Mouse (Mus musculus) natural killer cell, adult 2 months (primary cell): ENCODE data around the gene Grin1.
"Not testable (repeated sequence)": the region's sequence is repeated elsewhere in the genome, so short reads cannot be mapped to it uniquely, and the experiment has no call there.

Experiments
- DNase-seq, 2 experiments: peaks; one replicate each; pipeline ENCODE4 v3.0.0; 2022; ENCODE audit warnings: low spot score in 2 of 2

The Grin1 gene

GRCm38 (mm10) chr2:25257250-25257649 lies 61.7 kb downstream of the Grin1 start:
- not testable (repeated sequence) for DNase-seq

- peak; percentile 57 to 75 for DNase-seq
Observed at GRCm38 (mm10) chr2:25256443-25257109, 62.4 kb downstream of the Grin1 start.

GRCm38 (mm10) chr2:25255284-25255779 lies 63.7 kb downstream of the Grin1 start, which contains the start of gene Tmem203:
Tmem203 (plus strand) TSS chr2:25255439.
- DNase-seq = peak; percentile 86 to 88

GRCm38 (mm10) chr2:25252331-25252730 lies 66.7 kb downstream of the Grin1 start:
- no peak for DNase-seq

GRCm38 (mm10) chr2:25246183-25247072 lies 72.6 kb downstream of the Grin1 start, which contains the start of gene AL732309.1:
AL732309.1 (minus strand) TSS chr2:25246863.
- no peak for DNase-seq

GRCm38 (mm10) chr2:25244144-25244543 lies 74.8 kb downstream of the Grin1 start:
- DNase-seq = no peak

GRCm38 (mm10) chr2:25243342-25243741 lies 75.6 kb downstream of the Grin1 start:
- no peak for DNase-seq

- no peak for DNase-seq
Observed at GRCm38 (mm10) chr2:25242101-25242506, 76.9 kb downstream of the Grin1 start, which contains the start of the genes Rnf208 and Cysrt1. Rnf208 (plus strand) TSS chr2:25242255. Cysrt1 (minus strand) TSS chr2:25242452.

- DNase-seq = no peak
Observed at GRCm38 (mm10) chr2:25241438-25241775, 77.6 kb downstream of the Grin1 start.
